Mouse (Mus musculus) intestine, embryonic 14.5 days (tissue): ENCODE results near the gene Prtn3. TPM values are rescaled to one million over a fixed set of nuclear protein-coding genes. Genes with fewer than 3 reads are reported as not detected.

Experiments used
- ATAC-seq: fragments of 200-750 bp; cut with Nextera tagmentation; replicated peaks from 2 replicates; pipeline ENCODE4 v1.8.0; 2017; ENCODE audit warnings: low read depth, moderate number of reproducible peaks, moderate TSS enrichment, moderate library complexity; ENCODE audit not compliant: low FRiP score, low TSS enrichment
- DNase-seq: peaks from one replicate; pipeline ENCODE4 v3.0.0-alpha.2; 2018; ENCODE audit warnings: low spot score
- H3K27ac ChIP-seq: fragments of 300-500 bp; sonication (generic); 2 replicates; pipeline ENCODE4 v1.5.1; 2014; ENCODE audit warnings: low read depth, mild to moderate bottlenecking, control low read depth
- H3K27me3 ChIP-seq: fragments of 300-500 bp; sonication (generic); replicated peaks from 2 replicates; pipeline ENCODE4 v1.6.1; 2014; ENCODE audit warnings: low read length, control low read depth; ENCODE audit not compliant: control insufficient read depth, insufficient read depth
- H3K36me3 ChIP-seq: fragments of 300-500 bp; sonication (generic); 2 replicates; pipeline ENCODE4 v1.6.1; 2014; ENCODE audit warnings: low read length, control low read depth; ENCODE audit not compliant: control insufficient read depth, insufficient read depth
- H3K4me1 ChIP-seq: fragments of 300-500 bp; sonication (generic); replicated peaks from 2 replicates; pipeline ENCODE4 v1.6.1; 2014; ENCODE audit warnings: low read length, control low read depth, mixed read lengths; ENCODE audit not compliant: control insufficient read depth, insufficient read depth
- H3K4me2 ChIP-seq: fragments of 300-500 bp; sonication (generic); 2 replicates; pipeline ENCODE4 v1.6.1; 2014; ENCODE audit warnings: low read length
- H3K4me3 ChIP-seq: fragments of 300-500 bp; sonication (generic); 2 replicates; pipeline ENCODE4 v1.5.1; 2014; ENCODE audit warnings: low read depth, low read length, control low read depth, mixed read lengths
- H3K9ac ChIP-seq: fragments of 300-500 bp; sonication (generic); 2 replicates; pipeline ENCODE4 v1.6.1; 2014; ENCODE audit warnings: mild to moderate bottlenecking, low read length
- H3K9me3 ChIP-seq: fragments of 300-500 bp; sonication (generic); 2 replicates; pipeline ENCODE4 v1.6.1; 2016; ENCODE audit warnings: low read length, control low read depth; ENCODE audit not compliant: control insufficient read depth
- WGBS: fragments of 180-500 bp; shearing (Covaris S2); extraction: QIAGEN DNeasy Blood & Tissue Kit; methylation state at CpG from one replicate; pipeline ENCODE4 v1.1.7; 2014; 5-methylcytosine and 5-hydroxymethylcytosine counted together
- polyA plus RNA-seq: library from polyadenylated mRNA; unstranded; fragments of >200 nt; fragmentation: Nextera tagmentation; extraction: Ambion mirVana; gene quantifications from 2 replicates; pipeline ENCODE4 v1.2.1, GENCODE M21; 2014

Prtn3 gene
- polyA plus RNA-seq, 1 experiment from 2014 or later: 5.2 TPM

- Histone ChIP-seq H3K4me2 (no peak overlapping the region), H3K36me3 (peaks cover 70% of the 10 kb centered on the region), H3K4me3 (no peak overlapping the region), H3K9ac (no peak overlapping the region), H3K27me3 (no peaks in the 10 kb centered on the region), H3K9me3 (no peaks in the 10 kb centered on the region; the same call in 1 of the 2 replicates), H3K27ac (no peak overlapping the region), H3K4me1 (peaks cover 6% of the 10 kb centered on the region; the same call in 1 of the 2 replicates)
- ATAC-seq (no peak), DNase-seq (no peak)
- 58% methylated on average over 2 of the region's 2 CpGs for WGBS
These were observed 26.7 kb downstream of the Prtn3 start for GRCm38 (mm10) chr10:79900951-79901410.

- no peaks in the 10 kb centered on the region; the same call in 1 of the 2 replicates for H3K9me3 ChIP-seq
- no peak overlapping the region for H3K9ac ChIP-seq
These were observed 32.4 kb downstream of the Prtn3 start for GRCm38 (mm10) chr10:79906712-79907111.

GRCm38 (mm10) chr10:79907415-79907814, 33.1 kb downstream of the Prtn3 start:
- DNase-seq: no peak
- 0 out of 2 replicates have a peak, but pooled peaks cover 4% of the 10 kb centered on the region for H3K4me1 ChIP-seq
- no peaks in the 10 kb centered on the region; the same call in 1 of the 2 replicates for H3K9me3 ChIP-seq
- no peaks in the 10 kb centered on the region for H3K27me3 ChIP-seq
- no peak overlapping the region for H3K27ac ChIP-seq
- H3K36me3 ChIP-seq: peaks cover 61% of the 10 kb centered on the region
- no peak overlapping the region for H3K9ac ChIP-seq
- no peak overlapping the region for H3K4me3 ChIP-seq
- no peak for ATAC-seq
- H3K4me2 ChIP-seq: no peak overlapping the region
- WGBS: 89% methylated on average over 10 of the region's 10 CpGs

More at GRCm38 (mm10) chr10:79906712-79907111, 32.4 kb downstream of the Prtn3 start:
- no peak overlapping the region for H3K4me2 ChIP-seq
- H3K36me3 ChIP-seq: peaks cover 60% of the 10 kb centered on the region
- H3K27me3 ChIP-seq: no peaks in the 10 kb centered on the region
- WGBS: 94% methylated on average over 9 of the region's 9 CpGs
- H3K27ac ChIP-seq: no peak overlapping the region
- no peak for ATAC-seq
- no peak for DNase-seq
- H3K4me3 ChIP-seq: no peak overlapping the region
- H3K4me1 ChIP-seq: 0 out of 2 replicates have a peak, but pooled peaks cover 4% of the 10 kb centered on the region

- Histone ChIP-seq H3K9ac (peak within 1 kb of the TSS; percentile 95), H3K36me3 (peaks cover 51% of the 10 kb centered on the region), H3K4me3 (peak within 1 kb of the TSS; percentile 79), H3K27me3 (no peaks in the 10 kb centered on the region), H3K4me2 (peak within 1 kb of the TSS; percentile 46), H3K9me3 (no peaks in the 10 kb centered on the region; the same call in 1 of the 2 replicates), H3K4me1 (0 out of 2 replicates have a peak, but pooled peaks cover 4% of the 10 kb centered on the region), H3K27ac (peak within 1 kb of the TSS; percentile 98)
- DNase-seq: peak; percentile 98
- peak; percentile 94 for ATAC-seq
- WGBS: under 1% methylated on average over 52 of the region's 52 CpGs
These were observed 34.2 kb downstream of the Prtn3 start, which contains the start of gene Med16 for GRCm38 (mm10) chr10:79908167-79909091. Med16 (minus strand) TSS chr10:79908923.

- Histone ChIP-seq H3K9ac (peak overlapping the region; percentile 95), H3K4me2 (peak overlapping the region; percentile 46), H3K27ac (peak overlapping the region; percentile 98), H3K36me3 (peaks cover 48% of the 10 kb centered on the region), H3K9me3 (no peaks in the 10 kb centered on the region; the same call in 1 of the 2 replicates), H3K4me1 (peaks cover 5% of the 10 kb centered on the region; the same call in 1 of the 2 replicates), H3K27me3 (no peaks in the 10 kb centered on the region), H3K4me3 (peak overlapping the region; percentile 79)
- ATAC-seq: peak; percentile 44; the same call in 1 of the 2 replicates
- 22% methylated on average over 14 of the region's 14 CpGs for WGBS
- peak; percentile 82 for DNase-seq
These were observed 35.0 kb downstream of the Prtn3 start for GRCm38 (mm10) chr10:79909092-79909922.

GRCm38 (mm10) chr10:79910556-79910955, 36.3 kb downstream of the Prtn3 start, which contains the start of gene Gm26602:
Gm26602 (plus strand) TSS chr10:79910856.
- no peak within 1 kb of the TSS for H3K4me2 ChIP-seq
- H3K9me3 ChIP-seq: no peaks in the 10 kb centered on the region
- no peak within 1 kb of the TSS for H3K9ac ChIP-seq
- DNase-seq (no peak), ATAC-seq (no peak)
- H3K4me3 ChIP-seq: no peak within 1 kb of the TSS
- peaks cover 38% of the 10 kb centered on the region for H3K36me3 ChIP-seq
- WGBS: 90% methylated on average over 4 of the region's 4 CpGs
- no peak within 1 kb of the TSS for H3K27ac ChIP-seq
- H3K4me1 ChIP-seq: peaks cover 18% of the 10 kb centered on the region; the same call in 1 of the 2 replicates
- H3K27me3 ChIP-seq: no peaks in the 10 kb centered on the region

GRCm38 (mm10) chr10:79912412-79912811, 38.1 kb downstream of the Prtn3 start:
- peaks cover under 1% of the 10 kb centered on the region; the same call in 1 of the 2 replicates for H3K27me3 ChIP-seq

More at GRCm38 (mm10) chr10:79912412-79912811, 38.1 kb downstream of the Prtn3 start:
- Histone ChIP-seq H3K4me2 (no peak overlapping the region), H3K36me3 (peaks cover 24% of the 10 kb centered on the region), H3K4me3 (no peak overlapping the region), H3K9ac (no peak overlapping the region), H3K9me3 (no peaks in the 10 kb centered on the region), H3K4me1 (peaks cover 28% of the 10 kb centered on the region; the same call in 1 of the 2 replicates), H3K27ac (no peak overlapping the region)
- ATAC-seq (no peak), DNase-seq (no peak)
- WGBS: 62% methylated on average over 20 of the region's 20 CpGs
